Mouse (Mus musculus): ENCODE results near the gene Mapk8.

- TF ChIP-seq POLR2A (IDR thresholded peaks at IDR 0.05; ENCODE audit: extremely low read depth, insufficient read depth, low read length) (no peak), CTCF (IDR thresholded peaks at IDR 0.05; ENCODE audit: low read depth, low read length) (no peak)
These were observed 27.5 kb upstream of the Mapk8 start for GRCm38 (mm10) chr14:33474461-33474860.
